Mouse (Mus musculus) liver, embryonic 14.5 days (tissue): ENCODE data around the gene Cep55.

Source experiments
- CTCF ChIP-seq: IDR thresholded peaks from 2 replicates; pipeline ENCODE4 v1.5.1; 2016; ENCODE audit warnings: antibody characterized with exemption, low read depth, control low read depth
- EP300 ChIP-seq: IDR thresholded peaks from 2 replicates; pipeline ENCODE4 v1.6.1; 2016; ENCODE audit warnings: antibody characterized with exemption, low read depth

- TF ChIP-seq CTCF (no peak), EP300 (no peak)
Observed at GRCm38 (mm10) chr19:38045198-38045597, 9.6 kb upstream of the Cep55 start.
